Mouse (Mus musculus): ENCODE measurements around the gene Kctd11.
"Not testable (repeated sequence)": the region's sequence is repeated elsewhere in the genome, so short reads cannot be mapped to it uniquely, and the experiment has no call there.

Kctd11 gene

DNA sequence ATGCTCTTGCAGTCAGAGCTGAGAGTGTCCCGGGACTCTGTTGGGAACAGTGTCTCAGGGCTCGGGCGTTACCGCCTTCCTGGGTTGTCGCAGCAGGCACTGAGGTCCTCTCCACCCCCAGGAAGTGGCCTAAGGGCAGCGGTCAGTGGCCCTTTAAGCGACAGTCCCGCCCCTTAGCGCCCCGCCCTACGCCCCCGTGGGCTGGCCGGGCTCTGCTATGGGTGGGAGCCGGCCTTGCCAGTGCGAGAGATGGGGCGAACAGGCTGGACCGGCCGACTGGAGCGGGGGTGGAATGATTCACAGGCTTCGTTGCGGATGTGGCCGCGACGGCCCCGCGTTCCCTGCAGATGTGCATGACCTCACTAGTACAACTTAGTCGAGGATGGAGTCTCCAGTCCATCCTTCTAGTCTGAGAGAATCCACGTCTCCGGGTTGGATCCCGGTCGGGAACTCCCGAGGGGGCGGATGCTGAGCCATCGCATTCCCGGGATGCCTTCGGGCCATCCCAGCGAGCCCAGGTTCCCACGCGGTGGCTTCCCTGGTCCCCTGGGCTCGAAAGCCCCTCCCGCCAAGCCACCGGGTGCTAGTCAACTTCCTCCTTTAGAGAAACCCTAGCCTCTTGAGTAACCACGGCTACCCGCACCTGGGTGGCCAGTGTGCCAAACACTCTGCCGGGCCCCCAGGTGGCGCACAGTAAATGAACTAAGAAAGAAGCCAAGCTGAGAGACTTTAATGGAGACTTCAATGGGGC is at the start of gene Kctd11:
Gene Kctd11 (minus strand): TSS at position 554 of the 751 bp plus-strand sequence.
- DNase-seq (ENCODE audit: low spot score in 2 of 2) = peak; percentile 53 to 64

DNA sequence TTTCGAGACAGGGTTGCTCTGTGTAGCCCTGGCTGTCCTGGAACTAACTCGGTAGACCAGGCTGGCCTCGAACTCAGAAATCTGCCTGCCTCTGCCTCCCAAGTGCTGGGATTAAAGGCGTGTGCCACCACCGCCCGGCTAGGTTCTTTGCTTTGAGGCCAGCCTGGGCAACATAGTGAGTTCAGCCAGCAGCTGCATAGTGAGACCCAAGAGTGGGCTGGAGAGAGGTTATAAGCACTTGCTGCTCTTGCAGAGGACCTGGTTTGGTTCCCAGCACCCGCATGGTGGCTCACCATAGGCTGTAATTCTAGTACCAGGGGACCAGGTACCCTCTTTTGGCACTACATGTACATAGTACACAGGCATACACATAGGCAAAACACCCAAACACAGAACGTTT is 49.0 kb upstream of the Kctd11 start:
- not testable (repeated sequence) for DNase-seq (ENCODE audit: low spot score in 2 of 2)

DNA sequence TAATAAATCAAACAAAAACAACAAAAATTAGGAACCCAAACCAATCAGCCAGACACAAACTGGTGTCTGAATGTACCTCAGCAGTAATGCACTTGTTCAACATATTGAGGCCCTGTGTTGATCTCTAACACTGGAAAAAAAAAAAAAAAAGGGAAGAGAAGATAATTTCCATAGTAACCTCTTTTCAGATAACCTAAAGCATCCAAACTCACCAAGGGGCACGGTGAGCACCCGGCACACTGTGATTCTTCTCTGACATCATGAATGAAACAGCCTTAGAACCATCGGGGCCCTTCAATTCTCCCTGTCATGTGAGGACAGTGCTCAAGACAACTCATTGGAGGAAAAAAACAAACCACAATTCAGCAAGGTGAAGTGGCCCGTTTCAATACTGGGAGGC is 48.5 kb upstream of the Kctd11 start:
- no peak for DNase-seq (ENCODE audit: low spot score in 2 of 2)

DNA sequence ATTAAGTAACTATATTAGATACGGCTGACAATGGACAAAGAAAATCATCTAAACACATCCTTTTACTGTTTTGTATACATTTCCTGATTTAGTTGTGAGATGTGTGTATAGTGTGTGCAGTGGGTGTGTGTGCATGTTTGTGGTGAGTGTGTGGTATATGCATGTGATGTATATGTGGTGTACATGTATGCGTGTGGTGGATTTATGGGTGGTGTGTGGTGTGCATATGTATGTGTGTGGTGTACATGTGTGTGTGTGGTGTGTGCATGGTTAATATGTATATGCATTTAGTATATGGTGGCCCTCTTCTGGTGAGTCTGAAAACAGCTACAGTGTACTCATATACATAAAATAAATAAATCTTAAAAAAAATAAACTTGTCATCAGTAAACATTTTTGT is 46.3 kb upstream of the Kctd11 start:
- DNase-seq (ENCODE audit: low spot score in 2 of 2) = no peak

DNA sequence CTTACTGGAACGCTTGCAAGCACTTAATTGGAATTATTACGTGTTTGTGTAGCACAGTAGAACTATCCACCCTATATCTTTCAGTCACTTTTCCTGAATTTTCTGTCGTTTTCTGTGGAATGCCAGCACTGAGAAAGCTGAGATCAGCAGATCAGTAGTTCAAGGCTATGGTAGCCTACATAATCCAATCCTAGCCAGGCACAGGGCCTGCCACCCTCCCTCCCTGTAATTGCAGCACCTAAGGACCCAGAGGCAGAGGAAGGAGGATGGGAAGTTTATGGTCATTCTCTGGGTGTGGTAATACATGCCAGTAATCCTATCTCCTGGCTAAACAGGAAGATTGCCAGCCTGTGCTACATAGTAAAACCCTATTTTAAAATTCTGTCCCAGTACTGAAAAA is 41.6 kb upstream of the Kctd11 start:
- no peak for DNase-seq (ENCODE audit: low spot score in 2 of 2)

DNA sequence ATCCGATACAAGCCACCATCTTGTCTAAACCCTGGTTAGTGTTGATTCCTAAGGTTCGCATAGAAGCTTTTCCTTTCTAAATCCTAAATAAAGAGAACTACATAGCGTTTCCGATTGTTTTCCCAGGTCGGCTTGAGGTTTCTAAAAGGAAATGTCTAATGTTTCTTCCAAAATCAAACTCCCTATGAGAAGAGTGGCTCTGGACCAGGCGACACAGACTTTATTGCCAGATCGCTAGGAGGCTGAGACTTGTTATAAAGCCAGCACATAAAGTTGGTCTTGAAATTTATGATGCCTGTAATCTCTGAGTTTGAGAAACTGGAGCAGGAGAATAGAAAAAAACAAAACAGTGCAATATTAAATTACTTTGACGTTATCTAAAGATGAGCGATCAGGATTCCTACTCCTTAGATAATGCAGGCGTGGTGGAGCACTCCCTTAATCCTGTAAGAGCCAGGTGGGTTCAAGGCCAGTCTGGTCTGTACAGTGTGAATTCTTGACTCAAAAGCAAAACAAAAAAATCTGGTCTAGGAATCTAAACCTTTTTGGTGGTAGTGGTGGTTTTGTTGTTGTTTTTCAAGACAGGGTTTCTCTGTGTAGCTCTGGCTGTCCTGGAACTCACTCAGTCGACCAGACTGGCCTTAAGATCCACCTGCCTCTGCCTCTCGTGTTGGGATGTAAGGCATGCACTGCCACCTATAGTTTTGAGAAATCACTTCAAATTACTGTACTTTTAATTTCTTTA is 41.0 kb upstream of the Kctd11 start:
- no peak for DNase-seq (ENCODE audit: low spot score in 2 of 2)

DNA sequence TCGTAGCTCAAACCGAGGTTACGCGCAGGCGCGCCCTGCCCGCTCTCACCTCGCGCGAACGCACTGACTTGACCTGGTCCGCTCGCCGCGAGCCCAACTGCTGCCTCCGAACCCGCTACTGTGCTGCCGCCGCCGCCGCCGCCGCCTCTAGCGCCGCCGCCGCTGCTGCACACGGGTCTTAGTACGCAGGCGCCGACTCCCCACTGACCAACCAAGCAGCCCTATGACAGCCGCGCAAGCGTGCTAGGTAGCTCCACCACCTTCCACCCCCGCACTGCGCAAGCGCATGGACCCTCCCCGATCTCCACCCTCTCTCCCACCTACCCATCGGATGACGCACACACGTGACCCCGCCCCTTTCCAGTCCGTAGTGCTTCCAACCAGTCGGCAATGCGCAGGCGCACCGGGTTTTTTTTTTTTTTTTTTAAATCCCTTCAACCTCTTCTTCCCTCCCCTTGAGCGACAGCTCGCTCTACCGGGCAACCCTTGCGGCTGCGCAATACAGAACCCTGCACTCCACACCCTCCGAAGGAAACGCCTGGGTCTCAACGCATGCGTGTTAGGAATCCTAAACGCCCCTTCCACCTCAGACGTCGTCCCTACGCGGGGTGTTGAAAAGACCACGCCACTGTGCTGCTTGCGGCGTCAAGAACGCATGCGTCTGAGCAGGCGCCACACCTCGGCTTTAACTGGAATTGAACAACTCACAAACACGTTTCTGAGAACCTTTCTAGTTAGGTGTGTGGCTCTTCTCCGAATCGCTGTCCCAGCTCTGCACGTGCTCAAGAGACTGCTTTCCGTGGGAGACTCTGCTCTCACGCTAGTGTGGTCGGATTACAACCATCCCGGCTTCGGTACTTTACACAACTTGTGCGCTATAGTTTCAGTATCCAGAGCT is 40.2 kb upstream of the Kctd11 start, which contains the start of gene Eif5a:
Gene Eif5a (minus strand): TSS at position 845 of the 898 bp plus-strand sequence.
- DNase-seq (ENCODE audit: low spot score in 2 of 2) = peak; percentile 100

DNA sequence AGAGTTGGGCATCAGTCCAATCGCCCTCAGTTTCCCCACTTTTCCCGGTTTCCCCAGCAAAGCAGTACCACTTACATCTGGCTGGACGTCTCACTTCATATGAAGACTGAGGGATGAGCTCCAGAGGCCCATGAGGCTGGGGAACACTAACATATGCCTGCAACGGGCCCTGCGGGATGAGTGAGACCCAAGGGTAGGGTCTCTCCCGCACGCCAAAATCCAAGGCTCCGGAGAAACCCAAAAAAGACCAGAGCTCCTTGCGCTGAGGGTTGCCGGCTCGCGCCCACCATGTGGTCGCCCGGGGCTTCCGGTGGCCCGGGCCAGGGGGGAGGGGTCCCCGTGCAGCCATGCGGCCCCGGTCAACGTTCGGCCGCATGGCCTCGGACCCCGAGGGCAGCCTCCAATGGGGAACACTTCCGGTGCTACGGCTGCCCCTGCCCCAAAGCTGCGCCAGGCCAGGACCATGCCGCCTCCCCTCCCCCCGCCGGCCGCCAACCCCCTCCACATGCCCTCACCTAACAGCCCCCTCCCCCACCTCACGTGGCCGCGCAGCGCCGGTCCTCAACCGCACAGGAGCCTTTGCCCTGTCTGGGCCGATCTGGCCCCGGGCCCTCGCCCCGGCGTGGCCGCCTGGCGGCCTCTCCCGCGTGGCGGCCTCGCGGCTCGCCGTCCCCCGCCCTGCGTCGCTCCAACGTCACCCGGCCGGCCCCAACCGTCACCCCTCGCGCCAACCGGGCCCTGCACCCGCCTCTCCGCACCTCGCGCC is 39.2 kb upstream of the Kctd11 start:
- no peak for DNase-seq (ENCODE audit: low spot score in 2 of 2)

DNA sequence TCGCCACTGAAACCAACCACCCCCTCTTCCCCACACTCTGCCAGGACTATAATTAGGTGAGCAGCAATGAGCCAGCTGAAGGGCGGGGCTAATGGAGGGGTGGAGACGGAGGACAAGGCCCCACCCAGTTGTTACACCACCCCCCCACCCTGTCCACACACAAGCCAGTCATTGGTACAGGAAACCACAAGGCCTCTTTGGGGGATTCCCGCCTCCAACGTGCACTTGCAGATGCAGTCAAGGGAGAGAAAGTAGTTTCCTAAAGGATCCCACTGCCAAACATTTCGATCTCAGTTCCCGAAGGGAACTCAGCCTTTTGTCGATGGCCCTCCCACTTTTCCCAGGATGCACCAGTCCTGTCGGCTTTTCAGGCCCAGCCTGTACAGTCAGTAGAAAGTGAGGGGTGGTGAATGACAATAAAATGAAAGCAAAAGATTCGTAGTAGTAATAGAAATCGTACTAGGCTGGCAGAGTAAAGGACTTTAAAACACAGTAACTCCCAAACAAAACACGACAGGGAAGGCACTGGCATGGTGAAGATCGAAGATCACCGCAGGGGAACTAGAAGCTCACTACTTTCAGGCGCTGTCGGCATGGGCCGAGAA is 38.6 kb upstream of the Kctd11 start:
- DNase-seq (ENCODE audit: low spot score in 2 of 2) = peak in 1 of 2 experiments; percentile 34

DNA sequence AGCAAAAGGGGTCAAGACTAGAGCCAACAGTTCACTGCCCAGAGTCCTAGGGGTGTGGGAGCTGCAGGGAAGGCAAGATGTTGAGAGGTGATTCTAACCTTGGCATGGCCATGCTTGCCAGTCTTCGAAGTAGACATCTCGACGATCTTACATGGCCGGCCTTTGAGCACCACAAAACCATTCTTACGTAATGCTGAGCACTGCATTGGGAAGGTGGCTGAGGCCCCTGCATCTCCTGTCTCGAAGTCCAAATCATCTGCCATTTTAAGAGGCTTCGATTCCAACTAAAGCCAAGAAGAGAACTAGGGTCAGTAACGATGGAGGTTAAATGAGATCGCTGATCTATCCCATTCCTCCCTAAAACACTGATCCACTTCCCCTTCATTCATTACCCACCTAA is 37.8 kb upstream of the Kctd11 start:
- no peak for DNase-seq (ENCODE audit: low spot score in 2 of 2)

DNA sequence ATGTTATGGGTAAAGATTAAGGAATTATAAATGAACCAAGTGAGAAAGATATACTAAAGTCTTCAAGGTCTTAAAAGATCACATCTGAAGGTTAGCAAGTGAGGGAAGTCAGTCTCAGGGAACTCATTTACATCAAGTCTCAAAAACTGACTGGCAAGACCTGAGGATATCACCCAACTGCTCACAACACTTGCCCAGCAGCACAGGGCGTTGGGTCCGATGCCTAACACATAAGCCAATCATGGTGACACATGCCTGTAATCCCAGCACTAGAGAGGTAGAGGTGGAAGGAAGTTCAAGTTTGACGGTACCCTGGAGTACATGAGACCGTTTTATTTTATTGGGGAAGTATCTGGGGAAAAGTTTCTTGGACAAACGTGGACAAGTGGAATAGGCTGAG is 36.9 kb upstream of the Kctd11 start:
- DNase-seq (ENCODE audit: low spot score in 2 of 2) = no peak

DNA sequence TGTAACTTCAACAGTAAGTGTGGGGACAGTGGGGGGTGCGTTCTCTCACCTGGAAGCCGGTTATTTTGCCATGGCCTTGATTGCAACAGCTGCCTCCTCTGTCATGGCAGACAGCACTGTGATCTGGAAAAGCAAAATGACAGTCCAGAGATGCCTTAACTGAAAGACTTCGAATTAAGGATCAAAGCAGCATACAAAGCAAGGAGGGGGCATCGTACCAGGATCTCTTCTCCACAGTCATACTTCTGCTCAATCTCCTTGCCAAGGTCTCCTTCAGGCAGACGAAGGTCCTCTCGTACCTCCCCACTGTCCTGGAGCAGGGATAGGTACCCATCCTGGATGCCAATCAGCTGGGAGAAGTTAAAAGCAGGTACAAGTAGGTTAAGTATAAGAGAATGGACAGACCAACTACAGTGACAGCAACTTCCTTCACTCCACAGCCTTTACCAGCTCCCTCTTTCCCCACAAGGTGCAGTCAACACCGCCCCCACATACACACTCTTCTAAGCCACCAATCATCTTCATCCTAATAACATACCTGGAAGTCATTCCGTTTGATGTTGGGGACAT is 36.3 kb upstream of the Kctd11 start:
- no peak for DNase-seq (ENCODE audit: low spot score in 2 of 2)

DNA sequence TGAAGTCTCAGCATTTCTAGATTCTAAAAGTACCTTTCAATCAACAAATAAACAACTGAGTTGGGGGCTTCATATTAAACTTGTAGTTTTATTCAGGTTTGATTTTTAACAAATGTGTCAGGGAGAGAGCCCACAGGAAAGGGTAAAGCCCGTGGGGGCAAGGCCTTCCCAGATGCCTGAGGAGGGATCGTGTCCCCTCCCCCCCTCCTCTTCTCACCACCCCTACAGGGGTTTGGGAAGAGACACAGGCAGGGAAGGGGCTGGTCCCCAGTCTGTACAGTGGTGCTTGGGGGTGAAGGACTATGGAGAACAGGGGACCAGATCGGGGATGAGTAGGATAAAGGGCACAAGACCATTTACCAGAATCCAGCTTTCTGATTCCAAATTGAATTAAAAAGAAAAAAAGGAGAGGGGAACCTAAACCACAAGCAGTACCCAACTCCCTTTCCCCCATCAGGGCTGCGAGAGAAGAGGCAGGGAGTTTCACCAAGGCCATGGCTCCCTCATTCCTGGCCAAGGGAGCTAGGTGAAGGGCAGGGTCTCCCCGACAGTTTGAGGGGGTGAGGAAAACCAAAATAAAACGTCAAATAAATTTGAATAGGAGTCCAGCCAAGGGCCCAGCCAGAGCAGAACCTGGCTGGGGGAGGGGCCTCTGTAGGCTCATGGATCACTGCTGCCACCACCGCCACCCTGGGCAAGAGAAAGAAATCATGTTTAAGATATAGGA is 35.6 kb upstream of the Kctd11 start:
- DNase-seq (ENCODE audit: low spot score in 2 of 2) = not testable (repeated sequence)

DNA sequence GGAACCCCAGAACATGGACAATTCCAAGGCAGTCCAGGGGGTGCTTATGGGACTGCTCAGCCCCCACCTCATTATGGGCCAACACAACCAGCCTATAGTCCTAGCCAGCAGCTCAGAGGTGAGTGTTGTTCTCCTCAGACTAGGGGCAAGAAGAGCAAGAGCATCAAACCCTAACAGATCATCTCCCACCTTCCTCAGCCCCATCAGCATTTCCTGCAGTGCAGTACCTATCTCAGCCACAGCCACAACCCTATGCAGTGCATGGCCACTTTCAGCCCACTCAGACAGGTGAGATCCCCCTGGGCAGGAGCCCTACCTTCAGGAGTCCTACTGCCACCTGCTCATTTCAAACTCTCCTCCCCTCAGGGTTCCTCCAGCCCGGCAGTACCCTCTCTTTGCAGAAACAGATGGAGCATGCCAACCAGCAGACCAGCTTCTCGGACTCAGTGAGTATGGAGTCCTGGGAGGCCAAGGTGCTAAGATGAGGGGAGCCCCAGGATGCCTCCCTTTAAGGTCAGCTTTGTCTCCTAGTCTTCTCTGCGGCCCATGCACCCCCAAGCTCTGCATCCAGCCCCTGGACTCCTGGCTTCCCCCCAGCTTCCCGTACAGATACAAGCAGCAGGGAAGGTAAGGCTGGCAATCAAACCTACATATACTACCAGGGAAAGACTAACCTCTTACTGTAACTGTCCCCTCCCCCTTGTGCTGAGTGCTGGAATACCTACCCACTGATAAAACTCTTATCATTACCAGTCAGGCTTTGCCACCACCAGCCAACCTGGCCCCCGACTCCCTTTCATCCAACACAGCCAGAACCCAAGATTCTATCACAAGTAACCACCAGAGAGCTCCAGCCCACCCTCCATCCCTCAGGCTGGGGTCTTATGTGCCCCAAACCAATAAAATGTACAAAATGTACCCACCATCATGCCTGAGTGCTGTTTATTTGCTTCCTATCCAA is 34.7 kb upstream of the Kctd11 start:
- DNase-seq (ENCODE audit: low spot score in 2 of 2) = no peak

DNA sequence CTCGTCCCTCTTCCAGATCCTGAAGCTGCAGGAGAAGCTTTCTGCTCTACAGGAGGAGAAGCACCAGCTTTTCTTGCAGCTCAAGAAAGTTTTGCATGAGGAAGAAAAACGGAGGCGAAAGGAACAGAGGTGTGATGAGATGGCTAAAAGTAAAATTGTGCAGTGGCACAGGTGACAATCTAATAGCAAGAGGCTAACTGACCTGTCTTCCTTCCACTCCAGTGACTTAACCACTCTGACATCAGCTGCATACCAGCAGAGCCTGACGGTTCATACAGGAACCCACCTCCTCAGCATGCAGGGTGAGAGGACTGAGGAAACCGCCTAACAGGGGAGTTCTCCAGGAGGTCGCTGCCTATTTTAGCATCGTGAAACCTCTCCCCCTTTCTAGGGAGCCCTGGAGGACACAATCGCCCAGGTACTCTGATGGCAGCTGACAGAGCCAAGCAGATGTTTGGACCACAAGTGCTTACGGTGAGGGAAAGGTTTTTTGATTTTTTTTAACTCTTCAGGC is 33.8 kb upstream of the Kctd11 start:
- no peak for DNase-seq (ENCODE audit: low spot score in 2 of 2)

DNA sequence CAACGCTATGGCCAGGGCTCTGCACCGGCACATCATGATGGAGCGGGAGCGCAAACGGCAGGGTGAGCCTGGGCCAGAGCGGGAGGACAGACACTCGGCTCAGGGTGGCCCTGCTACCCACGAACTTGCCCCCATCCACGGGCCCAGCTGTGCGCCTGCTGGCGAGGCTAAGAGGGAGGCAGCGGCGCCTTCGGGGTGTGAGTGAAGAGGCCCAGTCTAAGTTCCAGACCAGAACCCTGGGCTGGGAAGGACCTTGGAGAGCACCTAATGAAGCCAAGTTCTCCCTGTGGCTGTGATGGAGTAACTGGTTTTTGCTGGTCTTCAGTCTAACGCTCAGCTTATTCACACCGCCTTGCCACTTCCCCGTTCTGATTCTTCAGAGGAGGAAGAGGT is 33.2 kb upstream of the Kctd11 start:
- no peak for DNase-seq (ENCODE audit: low spot score in 2 of 2)

DNA sequence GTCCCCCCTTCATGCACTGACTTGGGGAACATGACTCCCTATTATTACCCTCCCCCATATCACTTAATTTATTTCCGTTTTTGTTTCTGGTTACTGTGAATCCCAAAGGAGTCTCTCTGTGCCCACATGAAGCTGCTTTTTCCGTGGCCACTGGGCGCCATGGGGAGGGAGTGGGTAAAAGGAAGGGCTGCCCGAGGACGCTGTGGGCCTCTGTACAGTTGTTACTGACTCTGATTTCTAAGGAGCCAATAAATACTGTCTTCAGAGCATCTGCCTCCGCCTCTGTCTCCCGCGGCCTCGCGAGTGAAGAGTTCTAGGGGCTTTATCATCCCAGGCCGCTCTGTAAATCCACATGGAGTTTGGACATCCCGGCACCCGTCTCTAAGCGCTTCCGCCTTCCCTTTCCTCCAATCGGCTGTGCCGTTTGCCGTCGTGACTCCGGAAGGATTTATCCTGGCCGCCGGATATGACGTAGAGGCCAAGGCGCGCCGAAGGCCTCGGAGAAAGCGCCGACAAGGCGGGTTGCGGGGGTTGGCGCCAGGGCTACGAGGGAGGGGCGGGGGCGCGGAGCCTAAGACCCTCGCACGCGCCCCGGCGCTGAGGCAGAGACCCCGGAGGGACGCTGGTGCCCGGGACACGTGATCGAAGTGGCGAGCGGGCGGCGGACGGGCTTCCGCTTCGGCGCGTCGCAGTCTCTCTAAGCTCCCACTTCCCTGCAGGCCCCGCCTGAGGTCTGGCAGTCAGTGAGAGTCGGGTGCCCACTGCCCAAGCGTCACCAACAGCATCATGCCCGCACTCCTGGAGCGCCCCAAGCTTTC is 32.6 kb upstream of the Kctd11 start, which contains the start of gene Gps2:
Gene Gps2 (plus strand): TSS at position 335 of the 818 bp plus-strand sequence.
- peak; percentile 93 to 95 for DNase-seq (ENCODE audit: low spot score in 2 of 2)

Measured in frontal cortex, postnatal 36 days (tissue).